Mouse (Mus musculus): Measurements from ENCODE around the gene Gad1.
A peak's percentile ranks its signal among the peaks of the same experiment; 100 is the strongest.

GRCm38 (mm10) chr2:70553826-70554225 is 954 bp downstream of the Gad1 start:
- TF ChIP-seq POLR2A (IDR thresholded peaks at IDR 0.05; ENCODE audit: extremely low read depth, insufficient read depth, low read length) (no peak), CTCF (IDR thresholded peaks at IDR 0.05; ENCODE audit: low read depth, low read length) (0 out of 2 replicates have a peak, but pooled peaks have one; percentile 2)

All from liver, adult 2 months (tissue).